Mouse (Mus musculus) lung, postnatal 14 days (tissue): Measurements from ENCODE around the gene Olfr1126.
"Not testable (repeated sequence)": the region's sequence is repeated elsewhere in the genome, so short reads cannot be mapped to it uniquely, and the experiment has no call there.

Experiments
- DNase-seq: peaks from one replicate; pipeline ENCODE4 v3.0.0; 2021

The Olfr1126 gene

DNA sequence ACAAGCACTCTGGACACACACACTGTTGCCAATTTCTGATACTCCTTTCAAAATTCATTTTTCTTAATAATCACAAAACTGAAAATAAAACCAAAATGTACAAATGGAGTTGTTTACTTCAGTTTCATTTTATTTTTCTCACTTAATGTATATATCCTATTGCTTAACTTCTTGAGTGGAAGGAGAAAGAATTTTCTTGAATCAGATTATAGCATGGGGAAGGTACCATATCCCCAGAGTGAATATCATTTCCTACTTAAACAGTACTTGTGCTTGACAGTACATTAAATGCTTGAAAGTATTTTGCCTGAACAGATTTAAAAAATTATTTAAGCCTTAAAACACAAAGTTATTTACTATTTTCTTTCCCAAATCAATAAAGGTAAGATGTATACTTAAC is at the start of gene Olfr1126:
TSS of gene Olfr1126 (plus strand) at position 301 of the 400 bp plus-strand sequence.
- DNase-seq = no peak

DNA sequence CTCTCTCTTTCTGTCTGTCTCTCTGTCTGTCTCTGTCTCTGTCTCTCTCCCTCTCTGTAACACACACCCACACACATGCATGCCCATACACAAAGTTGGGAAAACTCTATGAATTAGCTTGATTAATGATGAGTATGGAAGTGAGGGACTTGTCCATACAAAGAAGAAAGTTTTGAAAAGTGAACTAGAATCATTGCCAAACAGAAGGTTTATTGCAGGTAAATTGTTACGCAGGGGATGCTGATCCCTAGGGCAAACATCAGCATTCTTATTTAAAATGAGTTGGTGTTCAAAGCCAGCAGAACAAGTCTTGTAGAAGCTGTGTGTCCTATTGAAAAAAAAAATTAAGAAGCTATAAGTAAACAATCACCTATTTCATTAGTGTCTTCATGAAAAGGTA is 37.4 kb upstream of the Olfr1126 start, which contains the start of gene Olfr1123:
TSS of gene Olfr1123 (plus strand) at position 301 of the 400 bp plus-strand sequence.
- DNase-seq = no peak

DNA sequence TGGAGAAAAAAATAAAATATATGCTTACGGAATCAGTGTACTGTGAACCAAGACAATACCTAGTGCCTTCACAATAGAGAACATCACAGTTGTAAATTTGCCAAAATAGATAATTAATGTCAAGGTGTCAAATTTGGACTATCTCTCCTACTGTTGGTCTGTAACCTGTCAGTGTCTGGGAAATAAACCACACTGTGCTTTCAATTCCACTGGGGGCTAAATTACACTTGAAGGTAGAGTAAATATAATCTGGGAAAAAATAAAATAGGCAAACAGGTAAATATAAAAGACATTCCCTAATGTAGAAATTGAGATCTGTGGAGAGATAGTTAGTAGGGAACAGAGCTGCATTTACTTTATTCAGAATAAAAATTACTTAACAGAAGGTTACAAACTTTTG is 23.8 kb upstream of the Olfr1126 start, which contains the start of gene Olfr1124:
TSS of gene Olfr1124 (plus strand) at position 301 of the 400 bp plus-strand sequence.
- no peak for DNase-seq

DNA sequence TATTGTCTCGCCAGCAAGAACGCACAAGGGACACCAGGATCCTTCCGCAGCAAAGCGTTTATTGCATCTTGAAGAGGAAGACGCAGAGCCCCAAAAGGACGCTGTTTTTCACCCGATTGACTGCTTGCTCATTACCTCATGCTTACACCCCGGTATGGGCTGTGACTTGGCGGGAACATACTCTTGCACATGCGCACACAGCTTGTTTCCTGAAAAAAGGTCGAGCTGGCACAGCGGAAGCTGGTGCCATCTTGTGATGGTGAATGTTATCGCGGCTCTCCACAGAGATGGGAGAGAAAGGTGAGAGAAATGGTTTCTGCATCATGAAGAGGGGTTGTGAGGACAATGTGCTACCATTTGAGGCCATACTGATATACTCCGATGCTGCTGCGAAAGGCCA is 16.0 kb upstream of the Olfr1126 start:
- no peak for DNase-seq

DNA sequence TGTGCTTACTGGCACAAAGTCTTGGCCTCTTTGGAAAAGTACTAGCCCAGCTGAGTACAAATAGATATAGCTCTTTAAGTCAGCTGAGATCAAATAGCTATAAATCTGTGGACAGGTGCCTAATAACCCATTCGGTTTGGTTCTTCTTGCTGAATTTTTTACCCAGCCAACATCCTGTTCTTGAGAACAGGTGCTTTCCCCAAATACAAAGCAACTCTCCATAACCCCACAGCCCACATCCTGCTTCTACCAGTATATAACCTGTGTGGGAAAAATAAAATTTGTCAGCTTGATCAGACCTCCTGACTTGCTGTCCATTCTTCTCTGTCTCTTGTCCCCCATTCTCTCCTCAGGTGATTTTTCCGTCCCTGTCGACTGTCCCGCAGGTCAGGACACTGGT is 8.0 kb downstream of the Olfr1126 start:
- no peak for DNase-seq

DNA sequence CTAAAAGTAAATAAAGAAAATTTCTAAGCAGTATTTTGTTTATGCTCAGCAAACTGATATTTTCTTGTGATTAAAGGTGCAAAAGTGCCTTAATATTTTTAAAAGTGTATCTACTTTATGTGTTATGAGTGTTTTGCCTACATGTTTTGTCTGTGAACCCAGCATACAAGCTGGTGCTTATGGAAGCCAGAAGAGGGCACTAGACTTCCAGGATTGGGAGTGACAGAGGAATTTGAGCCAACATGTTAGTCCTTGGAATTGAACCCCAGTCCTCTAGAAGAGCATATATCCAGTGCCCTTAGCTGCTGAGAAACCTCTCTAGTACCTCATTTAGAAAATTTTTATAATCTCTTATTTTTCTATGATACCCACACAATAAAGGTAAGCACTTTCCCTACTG is 26.4 kb downstream of the Olfr1126 start:
- DNase-seq = no peak

DNA sequence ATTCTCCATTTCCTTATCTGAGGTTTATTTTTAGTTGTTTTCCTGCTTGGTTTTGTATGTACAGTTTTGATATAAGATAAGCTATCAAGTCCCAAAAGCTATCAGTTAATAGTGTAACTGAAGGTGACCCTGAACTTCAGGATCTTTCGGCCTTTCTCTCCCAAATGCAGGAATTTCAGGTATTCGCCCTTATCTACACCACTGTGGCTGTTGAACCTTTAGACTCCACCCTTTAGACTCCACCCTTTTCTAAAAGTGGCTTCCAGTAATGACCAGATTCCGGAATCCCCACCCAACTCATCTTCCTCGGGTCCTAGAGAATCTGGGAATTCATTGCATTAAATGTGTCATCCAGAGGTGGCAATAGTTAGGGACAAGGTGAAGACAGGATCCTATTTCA is 27.4 kb downstream of the Olfr1126 start:
- DNase-seq = no peak

DNA sequence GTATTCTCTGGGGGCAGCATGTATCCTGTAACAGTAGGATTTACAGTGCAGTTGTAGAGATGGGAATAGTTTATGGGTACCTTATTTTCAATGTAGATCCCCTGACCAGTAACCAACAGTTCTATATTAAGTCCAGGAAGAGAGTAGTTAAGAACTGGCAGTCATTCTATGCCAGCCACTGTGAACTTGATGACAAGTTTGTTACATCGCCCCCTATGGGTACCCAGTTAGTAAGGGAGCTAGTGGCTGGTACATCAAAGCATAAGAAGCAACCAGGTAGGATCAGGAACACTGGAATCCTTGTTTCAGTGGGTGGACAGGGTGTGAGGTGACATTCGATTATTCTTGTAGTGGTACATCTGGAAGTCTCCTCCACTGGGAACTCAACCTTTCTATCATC is 28.5 kb downstream of the Olfr1126 start:
- no peak for DNase-seq

DNA sequence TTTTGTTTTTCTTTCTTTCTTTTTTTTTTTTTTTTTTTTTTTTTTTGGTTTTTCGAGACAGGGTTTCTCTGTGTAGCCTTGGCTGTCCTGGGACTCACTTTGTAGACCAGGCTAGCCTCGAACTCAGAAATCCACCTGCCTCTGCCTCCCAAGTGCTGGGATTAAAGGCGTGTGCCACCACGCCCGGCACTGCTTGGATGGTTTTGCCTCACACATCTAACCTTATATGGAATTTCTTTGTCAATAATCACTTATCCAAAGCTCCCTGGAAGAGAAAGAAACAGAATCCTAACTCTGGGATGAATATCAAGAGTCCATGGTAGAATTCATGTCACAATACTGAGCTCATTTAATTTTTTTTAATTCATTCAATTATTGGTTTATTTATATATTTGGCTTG is 43.2 kb downstream of the Olfr1126 start, which contains the start of gene Pramel7:
TSS of gene Pramel7 (minus strand) at position 101 of the 400 bp plus-strand sequence.
- not testable (repeated sequence) for DNase-seq

DNA sequence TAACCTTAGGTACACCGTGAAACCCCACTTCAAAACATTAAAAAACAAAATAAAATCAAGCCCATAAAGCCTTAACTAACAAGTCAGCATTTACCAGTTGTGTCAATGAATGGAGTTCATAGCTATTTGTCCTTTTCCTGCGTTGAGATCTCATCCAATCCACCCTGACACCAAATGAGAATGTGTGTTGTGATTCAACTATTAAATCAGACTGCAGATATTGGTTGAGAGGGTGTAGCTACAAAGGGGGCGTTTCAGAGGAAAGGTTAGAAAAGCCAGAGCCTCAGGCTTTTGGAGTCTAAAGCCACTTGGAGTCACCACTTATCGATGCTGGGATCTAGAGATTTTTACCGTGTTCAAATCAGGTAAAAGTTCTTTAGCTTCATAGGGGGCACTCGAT is 52.5 kb downstream of the Olfr1126 start, which contains the start of gene Pramel6:
TSS of gene Pramel6 (plus strand) at position 301 of the 400 bp plus-strand sequence.
- DNase-seq = no peak
